Mouse (Mus musculus): ENCODE data around the gene Morn1.

- TF ChIP-seq CTCF (IDR thresholded peaks at IDR 0.05; ENCODE audit: control insufficient read depth, insufficient read depth, low read length): no peak
- TF ChIP-seq POLR2A (IDR thresholded peaks at IDR 0.05; ENCODE audit: borderline replicate concordance, control insufficient read depth, low read depth, low read length): no peak
These were observed 79.5 kb downstream of the Morn1 start for GRCm38 (mm10) chr4:155165861-155166260.

Data from bone marrow, adult 2 months (tissue).